Mouse (Mus musculus) inflammation-experienced regulatory T-cells, adult 6 months (primary cell): ENCODE measurements at regions not wholly inside any gene's neighbourhood (a gene's known extent, or its start where the extent isn't known, plus 50 kb on each side); places are given as distances from the start of the nearest gene placed in this dataset.

Experiments
- ATAC-seq: one replicate; pipeline ENCODE4 v1.8.0; 2017

GRCm38 (mm10) chr11:19601216-19601938, 322.8 kb upstream of the Spred2 start:
- ATAC-seq = no peak

- no peak for ATAC-seq
Observed at GRCm38 (mm10) chr11:19602496-19602895, 321.7 kb upstream of the Spred2 start.

- no peak for ATAC-seq
Observed at GRCm38 (mm10) chr11:19605602-19606001, 318.6 kb upstream of the Spred2 start.

GRCm38 (mm10) chr11:19606943-19607342, 317.2 kb upstream of the Spred2 start:
- no peak for ATAC-seq

GRCm38 (mm10) chr11:19607941-19608340, 316.2 kb upstream of the Spred2 start:
- no peak for ATAC-seq

GRCm38 (mm10) chr11:19608523-19608922, 315.7 kb upstream of the Spred2 start:
- no peak for ATAC-seq

GRCm38 (mm10) chr11:19610559-19610958, 313.6 kb upstream of the Spred2 start:
- no peak for ATAC-seq

GRCm38 (mm10) chr11:19611217-19611616, 313.0 kb upstream of the Spred2 start:
- no peak for ATAC-seq

- no peak for ATAC-seq
Observed at GRCm38 (mm10) chr11:19616520-19616919, 307.7 kb upstream of the Spred2 start.

- no peak for ATAC-seq
Observed at GRCm38 (mm10) chr11:19619494-19619893, 304.7 kb upstream of the Spred2 start.

- ATAC-seq = no peak
Observed at GRCm38 (mm10) chr11:19631055-19631695, 293.0 kb upstream of the Spred2 start.

- ATAC-seq = no peak
Observed at GRCm38 (mm10) chr11:19632477-19632876, 291.7 kb upstream of the Spred2 start.

GRCm38 (mm10) chr11:19633621-19634020, 290.6 kb upstream of the Spred2 start:
- ATAC-seq = no peak

- no peak for ATAC-seq
Observed at GRCm38 (mm10) chr11:19641153-19641552, 283.0 kb upstream of the Spred2 start.

GRCm38 (mm10) chr11:19644116-19644795, 279.9 kb upstream of the Spred2 start:
- ATAC-seq = no peak

GRCm38 (mm10) chr11:19645106-19645505, 279.1 kb upstream of the Spred2 start:
- ATAC-seq = no peak

- ATAC-seq = no peak
Observed at GRCm38 (mm10) chr11:19651522-19651921, 272.7 kb upstream of the Spred2 start.

- ATAC-seq = no peak
Observed at GRCm38 (mm10) chr11:19651929-19652328, 272.2 kb upstream of the Spred2 start.

- no peak for ATAC-seq
Observed at GRCm38 (mm10) chr11:19659511-19659910, 264.7 kb upstream of the Spred2 start.

- no peak for ATAC-seq
Observed at GRCm38 (mm10) chr11:19666732-19667131, 257.4 kb upstream of the Spred2 start.

GRCm38 (mm10) chr11:19670853-19671530, 253.2 kb upstream of the Spred2 start:
- no peak for ATAC-seq

GRCm38 (mm10) chr11:19673012-19673411, 251.2 kb upstream of the Spred2 start:
- ATAC-seq = no peak

- no peak for ATAC-seq
Observed at GRCm38 (mm10) chr11:19676514-19676913, 247.7 kb upstream of the Spred2 start.
